Mouse (Mus musculus) stomach, postnatal 0 days (tissue): ENCODE results near the gene Zfp511.

Source experiments
- CTCF ChIP-seq: IDR thresholded peaks from 2 replicates; pipeline ENCODE4 v1.5.1; 2016; ENCODE audit warnings: antibody characterized with exemption, low read depth, mild to moderate bottlenecking, moderate library complexity
- EP300 ChIP-seq: optimal IDR thresholded peaks from 2 replicates; pipeline ENCODE3; 2016; ENCODE audit warnings: antibody characterized with exemption

DNA sequence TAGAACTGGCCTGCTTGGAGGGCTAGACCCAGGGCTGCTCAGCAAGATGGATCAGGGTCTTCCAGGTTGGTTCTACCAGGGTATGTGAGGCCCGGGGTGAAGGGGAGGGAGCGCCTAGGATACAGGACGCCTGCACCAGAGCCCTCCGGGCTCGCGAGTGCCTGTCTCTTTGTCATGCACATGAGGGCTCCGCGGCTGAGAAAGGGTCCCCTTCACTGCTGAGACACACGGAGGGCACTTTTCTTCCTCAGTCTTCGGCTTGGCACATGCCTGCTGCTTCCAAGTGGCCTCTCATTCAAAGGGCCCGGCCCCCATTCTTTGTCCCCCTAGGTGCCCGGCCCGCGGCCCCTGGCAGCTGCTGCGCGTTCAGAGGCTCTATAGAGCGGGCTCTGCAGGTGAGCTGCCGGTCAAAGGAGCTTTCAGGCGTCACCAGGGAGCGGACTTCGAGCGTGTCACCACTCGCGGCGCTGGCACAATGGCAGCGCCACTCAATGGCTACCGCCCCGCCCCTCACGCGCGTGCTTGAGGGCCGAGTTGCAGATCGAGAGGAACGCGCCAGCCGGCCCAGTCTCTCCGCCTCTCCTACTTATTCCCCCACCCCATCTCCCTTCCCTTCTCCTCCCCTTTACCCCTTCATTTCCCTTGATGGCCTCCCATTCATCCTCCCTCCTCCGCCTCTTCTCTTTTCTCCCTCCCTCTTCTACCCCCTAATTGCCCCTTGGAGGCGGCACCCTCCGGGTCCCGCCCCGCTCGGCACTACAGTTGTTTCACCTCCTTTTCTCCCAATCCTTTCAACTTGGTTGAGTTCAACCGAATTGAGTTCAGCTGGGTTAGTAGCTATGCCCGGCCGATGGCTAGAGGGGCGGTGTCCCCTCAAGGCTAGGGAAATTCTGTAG lies 25.0 kb downstream of the Zfp511 start:
- TF ChIP-seq CTCF, result no peak
- no peak for TF ChIP-seq EP300
